Mouse (Mus musculus): ENCODE results near the gene Ipo8.

- TF ChIP-seq POLR2A (IDR thresholded peaks at IDR 0.05; ENCODE audit: control insufficient read depth, extremely low read depth, insufficient read depth, low read length, poor library complexity) (no peak), CTCF (IDR thresholded peaks at IDR 0.05; ENCODE audit: borderline replicate concordance, control insufficient read depth, extremely low read depth, insufficient read depth, low read length, poor library complexity) (no peak)
These were observed 81.1 kb downstream of the Ipo8 start for GRCm38 (mm10) chr6:148750183-148750582.

Data from thymus, adult 2 months (tissue).